Mouse (Mus musculus): ENCODE results near the gene Spc25. TPM values are rescaled to one million over a fixed set of nuclear protein-coding genes. Genes with fewer than 3 reads are reported as not detected.

The Spc25 gene
- polyA plus RNA-seq, 1 experiment, result 125 TPM

DNA sequence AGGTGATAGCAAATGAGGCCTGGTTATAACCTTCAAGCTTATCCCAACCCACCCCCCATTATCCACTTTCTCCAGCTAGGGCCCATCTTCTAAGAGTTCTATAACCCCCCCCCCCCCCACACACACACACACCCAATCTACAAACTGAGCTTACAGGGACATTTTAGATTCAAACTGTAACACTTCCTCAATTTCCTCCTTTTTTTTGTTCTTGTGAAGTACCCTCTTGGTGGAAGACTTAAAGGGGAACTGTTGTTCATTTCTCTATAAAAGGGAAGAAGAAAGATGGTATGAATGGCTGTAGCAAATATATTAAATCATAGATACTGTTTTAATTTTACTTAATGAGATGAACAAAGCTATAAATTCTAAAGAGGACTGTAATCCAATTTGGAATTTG lies 26.1 kb upstream of the Spc25 start:
- no peak overlapping the region for H3K9ac ChIP-seq (ENCODE audit: low read depth, poor library complexity, severe bottlenecking)
- peaks cover 1% of the 10 kb centered on the region for H3K4me1 ChIP-seq (ENCODE audit: control insufficient read depth, insufficient read depth, low read length)
- H3K4me3 ChIP-seq (ENCODE audit: low read depth, low read length), result no peak overlapping the region
- H3K27ac ChIP-seq (ENCODE audit: insufficient read depth, low read length), result no peak overlapping the region
- H3K9me3 ChIP-seq (replicated peaks; ENCODE audit: control insufficient read depth, insufficient read depth, low read length, poor library complexity, severe bottlenecking), result no peaks in the 10 kb centered on the region
- no peaks in the 10 kb centered on the region for H3K36me3 ChIP-seq (ENCODE audit: control insufficient read depth, insufficient read depth, low read length, poor library complexity, severe bottlenecking)
- H3K27me3 ChIP-seq (ENCODE audit: control insufficient read depth, insufficient read depth, low read length, poor library complexity, severe bottlenecking), result no peaks in the 10 kb centered on the region
- TF ChIP-seq EP300 (IDR thresholded peaks at IDR 0.05; ENCODE audit: insufficient read depth, low read depth, low read length) (no peak), CTCF (IDR thresholded peaks at IDR 0.05; ENCODE audit: low read depth, low read length) (no peak), POLR2A (IDR thresholded peaks at IDR 0.05; ENCODE audit: insufficient read depth, low read length) (no peak)

- Histone ChIP-seq H3K4me1 (ENCODE audit: control insufficient read depth, insufficient read depth, low read length) (peaks cover 1% of the 10 kb centered on the region), H3K9ac (ENCODE audit: low read depth, poor library complexity, severe bottlenecking) (no peak overlapping the region), H3K36me3 (ENCODE audit: control insufficient read depth, insufficient read depth, low read length, poor library complexity, severe bottlenecking) (no peaks in the 10 kb centered on the region), H3K27me3 (ENCODE audit: control insufficient read depth, insufficient read depth, low read length, poor library complexity, severe bottlenecking) (no peaks in the 10 kb centered on the region), H3K27ac (ENCODE audit: insufficient read depth, low read length) (no peak overlapping the region), H3K4me3 (ENCODE audit: low read depth, low read length) (no peak overlapping the region), H3K9me3 (replicated peaks; ENCODE audit: control insufficient read depth, insufficient read depth, low read length, poor library complexity, severe bottlenecking) (no peaks in the 10 kb centered on the region)
- no peak for TF ChIP-seq CTCF (IDR thresholded peaks at IDR 0.05; ENCODE audit: low read depth, low read length)
- TF ChIP-seq POLR2A (IDR thresholded peaks at IDR 0.05; ENCODE audit: insufficient read depth, low read length), result no peak
- TF ChIP-seq EP300 (IDR thresholded peaks at IDR 0.05; ENCODE audit: insufficient read depth, low read depth, low read length), result no peak
Measured at GRCm38 (mm10) chr2:69230137-69230536, 24.1 kb upstream of the Spc25 start.

DNA sequence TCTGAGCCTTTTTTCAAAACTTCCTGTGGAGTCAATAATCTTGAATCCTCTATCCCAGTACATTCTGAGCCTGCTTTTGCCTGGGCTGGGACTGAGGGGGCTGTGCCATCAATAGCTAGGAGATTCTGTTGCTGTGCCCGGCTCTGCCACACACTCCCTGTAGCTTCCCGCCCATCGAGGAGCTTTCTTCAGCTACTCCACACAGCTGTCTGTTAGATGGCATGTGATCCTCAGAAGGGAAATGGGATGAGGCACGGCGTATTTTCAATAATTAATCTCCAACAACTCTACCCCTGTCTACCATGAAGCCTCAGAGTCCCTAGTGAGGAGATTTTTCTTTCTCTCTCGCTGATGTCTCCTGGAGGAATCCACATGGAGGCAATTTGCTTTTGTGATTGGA lies 22.6 kb upstream of the Spc25 start:
- no peak overlapping the region for H3K27ac ChIP-seq (ENCODE audit: insufficient read depth, low read length)
- H3K36me3 ChIP-seq (ENCODE audit: control insufficient read depth, insufficient read depth, low read length, poor library complexity, severe bottlenecking), result no peaks in the 10 kb centered on the region
- no peak overlapping the region for H3K4me3 ChIP-seq (ENCODE audit: low read depth, low read length)
- H3K9ac ChIP-seq (ENCODE audit: low read depth, poor library complexity, severe bottlenecking), result no peak overlapping the region
- H3K9me3 ChIP-seq (replicated peaks; ENCODE audit: control insufficient read depth, insufficient read depth, low read length, poor library complexity, severe bottlenecking), result no peaks in the 10 kb centered on the region
- no peaks in the 10 kb centered on the region for H3K27me3 ChIP-seq (ENCODE audit: control insufficient read depth, insufficient read depth, low read length, poor library complexity, severe bottlenecking)
- TF ChIP-seq POLR2A (IDR thresholded peaks at IDR 0.05; ENCODE audit: insufficient read depth, low read length), result no peak
- no peak for TF ChIP-seq CTCF (IDR thresholded peaks at IDR 0.05; ENCODE audit: low read depth, low read length)
- no peak for TF ChIP-seq EP300 (IDR thresholded peaks at IDR 0.05; ENCODE audit: insufficient read depth, low read depth, low read length)
- peaks cover 1% of the 10 kb centered on the region for H3K4me1 ChIP-seq (ENCODE audit: control insufficient read depth, insufficient read depth, low read length)

DNA sequence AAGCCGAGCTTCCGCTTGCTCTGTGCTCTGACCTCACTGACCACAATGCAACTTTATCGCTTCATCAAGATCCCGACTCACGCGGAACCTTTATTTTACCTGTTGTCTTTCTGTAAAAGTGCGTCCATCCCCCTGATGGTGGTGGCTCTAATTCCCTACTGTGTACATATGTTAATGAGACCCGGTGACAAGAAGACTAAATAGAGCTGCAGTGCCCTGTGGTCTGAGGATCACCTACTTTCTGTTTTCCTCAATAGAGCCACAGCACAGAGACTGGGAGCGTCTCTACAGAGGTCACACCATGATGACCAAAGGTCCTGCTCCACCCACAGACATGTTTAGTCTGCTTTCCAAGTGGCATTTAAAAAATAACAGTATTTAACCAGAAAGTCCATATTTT lies 20.9 kb upstream of the Spc25 start:
- peaks cover 1% of the 10 kb centered on the region for H3K4me1 ChIP-seq (ENCODE audit: control insufficient read depth, insufficient read depth, low read length)
- H3K4me3 ChIP-seq (ENCODE audit: low read depth, low read length), result no peak overlapping the region
- no peaks in the 10 kb centered on the region for H3K9me3 ChIP-seq (replicated peaks; ENCODE audit: control insufficient read depth, insufficient read depth, low read length, poor library complexity, severe bottlenecking)

GRCm38 (mm10) chr2:69224724-69225123 lies 18.7 kb upstream of the Spc25 start:
- H3K27me3 ChIP-seq (ENCODE audit: control insufficient read depth, insufficient read depth, low read length, poor library complexity, severe bottlenecking), result no peaks in the 10 kb centered on the region
- no peak overlapping the region for H3K27ac ChIP-seq (ENCODE audit: insufficient read depth, low read length)
- TF ChIP-seq EP300 (IDR thresholded peaks at IDR 0.05; ENCODE audit: insufficient read depth, low read depth, low read length) (no peak), CTCF (IDR thresholded peaks at IDR 0.05; ENCODE audit: low read depth, low read length) (no peak), POLR2A (IDR thresholded peaks at IDR 0.05; ENCODE audit: insufficient read depth, low read length) (no peak)
- no peaks in the 10 kb centered on the region for H3K36me3 ChIP-seq (ENCODE audit: control insufficient read depth, insufficient read depth, low read length, poor library complexity, severe bottlenecking)
- peaks cover 1% of the 10 kb centered on the region for H3K4me1 ChIP-seq (ENCODE audit: control insufficient read depth, insufficient read depth, low read length)
- H3K4me3 ChIP-seq (ENCODE audit: low read depth, low read length), result no peak overlapping the region
- no peak overlapping the region for H3K9ac ChIP-seq (ENCODE audit: low read depth, poor library complexity, severe bottlenecking)
- no peaks in the 10 kb centered on the region for H3K9me3 ChIP-seq (replicated peaks; ENCODE audit: control insufficient read depth, insufficient read depth, low read length, poor library complexity, severe bottlenecking)

More for the DNA sequence above, 20.9 kb upstream of the Spc25 start:
- Histone ChIP-seq H3K27me3 (ENCODE audit: control insufficient read depth, insufficient read depth, low read length, poor library complexity, severe bottlenecking) (no peaks in the 10 kb centered on the region), H3K27ac (ENCODE audit: insufficient read depth, low read length) (no peak overlapping the region), H3K9ac (ENCODE audit: low read depth, poor library complexity, severe bottlenecking) (no peak overlapping the region), H3K36me3 (ENCODE audit: control insufficient read depth, insufficient read depth, low read length, poor library complexity, severe bottlenecking) (no peaks in the 10 kb centered on the region)
- no peak for TF ChIP-seq EP300 (IDR thresholded peaks at IDR 0.05; ENCODE audit: insufficient read depth, low read depth, low read length)
- TF ChIP-seq CTCF (IDR thresholded peaks at IDR 0.05; ENCODE audit: low read depth, low read length), result no peak
- no peak for TF ChIP-seq POLR2A (IDR thresholded peaks at IDR 0.05; ENCODE audit: insufficient read depth, low read length)

- Histone ChIP-seq H3K27ac (ENCODE audit: insufficient read depth, low read length) (no peak overlapping the region), H3K36me3 (ENCODE audit: control insufficient read depth, insufficient read depth, low read length, poor library complexity, severe bottlenecking) (no peaks in the 10 kb centered on the region), H3K9me3 (replicated peaks; ENCODE audit: control insufficient read depth, insufficient read depth, low read length, poor library complexity, severe bottlenecking) (no peaks in the 10 kb centered on the region), H3K27me3 (ENCODE audit: control insufficient read depth, insufficient read depth, low read length, poor library complexity, severe bottlenecking) (no peaks in the 10 kb centered on the region), H3K4me1 (ENCODE audit: control insufficient read depth, insufficient read depth, low read length) (no peaks in the 10 kb centered on the region), H3K9ac (ENCODE audit: low read depth, poor library complexity, severe bottlenecking) (no peak overlapping the region), H3K4me3 (ENCODE audit: low read depth, low read length) (no peak overlapping the region)
- TF ChIP-seq CTCF (IDR thresholded peaks at IDR 0.05; ENCODE audit: low read depth, low read length), result no peak
Measured at GRCm38 (mm10) chr2:69222815-69223214, 16.8 kb upstream of the Spc25 start.

All from ES-Bruce4 (cell line).